Mouse (Mus musculus) lung, adult 2 months (tissue): ENCODE results near the gene Macrod2.

Experiments used
- CTCF ChIP-seq: fragments of 200-500 bp; IDR thresholded peaks from 2 replicates; pipeline ENCODE4 v1.5.1; 2011; ENCODE audit warnings: mild to moderate bottlenecking, low read length, control low read depth; ENCODE audit not compliant: insufficient read depth
- POLR2A ChIP-seq: fragments of 200-500 bp; IDR thresholded peaks from 2 replicates; pipeline ENCODE4 v1.6.1; 2011; ENCODE audit warnings: low read depth, mild to moderate bottlenecking, control low read depth, low read length, borderline replicate concordance; ENCODE audit errors: extremely low read depth

GRCm38 (mm10) chr2:140970181-140970580 lies 575.1 kb downstream of the Macrod2 start:
- TF ChIP-seq CTCF (no peak), POLR2A (no peak)
